Mouse (Mus musculus): ENCODE results near the gene Tmem50b. TPM values are rescaled to one million over a fixed set of nuclear protein-coding genes. Genes with fewer than 3 reads are reported as not detected.

Tmem50b gene
- polyA plus RNA-seq, 1 experiment: not detected

GRCm38 (mm10) chr16:91552072-91552471 is 45.5 kb downstream of the Tmem50b start:
- Histone ChIP-seq H3K27ac (ENCODE audit: insufficient read depth, low read depth, low read length) (no peak overlapping the region), H3K4me3 (ENCODE audit: insufficient read depth, low read depth, low read length) (no peak overlapping the region), H3K4me1 (ENCODE audit: control insufficient read depth, insufficient read depth, low read length) (peaks cover 6% of the 10 kb centered on the region; the same call in 1 of the 2 replicates)
- 87% methylated on average over 9 of the region's 9 CpGs for WGBS
- TF ChIP-seq CTCF (IDR thresholded peaks at IDR 0.05; ENCODE audit: insufficient read depth, low read depth, low read length): no peak
- TF ChIP-seq POLR2A (IDR thresholded peaks at IDR 0.05; ENCODE audit: insufficient read depth, low read depth, low read length): no peak

- Histone ChIP-seq H3K27ac (ENCODE audit: insufficient read depth, low read depth, low read length) (no peak overlapping the region), H3K4me1 (ENCODE audit: control insufficient read depth, insufficient read depth, low read length) (peaks cover 6% of the 10 kb centered on the region; the same call in 1 of the 2 replicates), H3K4me3 (ENCODE audit: insufficient read depth, low read depth, low read length) (no peak overlapping the region)
- WGBS: 85% methylated on average over 10 of the region's 10 CpGs
- TF ChIP-seq POLR2A (IDR thresholded peaks at IDR 0.05; ENCODE audit: insufficient read depth, low read depth, low read length) (no peak), CTCF (IDR thresholded peaks at IDR 0.05; ENCODE audit: insufficient read depth, low read depth, low read length) (no peak)
These were observed 46.5 kb downstream of the Tmem50b start for GRCm38 (mm10) chr16:91551081-91551524.

DNA sequence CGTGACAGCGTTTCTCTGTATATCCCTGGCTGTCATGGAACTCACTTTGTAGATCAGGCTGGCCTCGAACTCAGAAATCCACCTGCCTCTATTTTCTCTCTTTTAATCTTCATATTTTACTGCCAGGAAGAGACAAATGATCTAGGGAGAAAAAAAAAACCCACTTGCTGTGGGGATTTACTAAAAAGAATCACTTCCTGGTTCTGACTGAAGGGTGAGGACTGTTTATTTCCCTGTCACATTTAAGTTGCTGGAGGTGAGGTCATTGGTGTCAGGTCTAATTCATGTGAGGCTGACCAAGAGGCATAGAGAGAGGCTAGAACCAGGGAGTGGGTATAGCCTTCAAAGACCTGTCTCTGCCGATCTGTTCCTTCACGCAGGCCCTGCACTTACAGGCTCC is 48.0 kb downstream of the Tmem50b start:
- Histone ChIP-seq H3K4me1 (ENCODE audit: control insufficient read depth, insufficient read depth, low read length) (peaks cover 6% of the 10 kb centered on the region; the same call in 1 of the 2 replicates), H3K27ac (ENCODE audit: insufficient read depth, low read depth, low read length) (no peak overlapping the region), H3K4me3 (ENCODE audit: insufficient read depth, low read depth, low read length) (no peak overlapping the region)
- 76% methylated on average over 5 of the region's 5 CpGs for WGBS
- no peak for TF ChIP-seq POLR2A (IDR thresholded peaks at IDR 0.05; ENCODE audit: insufficient read depth, low read depth, low read length)
- no peak for TF ChIP-seq CTCF (IDR thresholded peaks at IDR 0.05; ENCODE audit: insufficient read depth, low read depth, low read length)

GRCm38 (mm10) chr16:91548996-91549395 is 48.6 kb downstream of the Tmem50b start:
- TF ChIP-seq CTCF (IDR thresholded peaks at IDR 0.05; ENCODE audit: insufficient read depth, low read depth, low read length) (no peak), POLR2A (IDR thresholded peaks at IDR 0.05; ENCODE audit: insufficient read depth, low read depth, low read length) (no peak)
- Histone ChIP-seq H3K27ac (ENCODE audit: insufficient read depth, low read depth, low read length) (no peak overlapping the region), H3K4me1 (ENCODE audit: control insufficient read depth, insufficient read depth, low read length) (peaks cover 6% of the 10 kb centered on the region; the same call in 1 of the 2 replicates), H3K4me3 (ENCODE audit: insufficient read depth, low read depth, low read length) (no peak overlapping the region)
- WGBS: 84% methylated on average over 2 of the region's 2 CpGs

DNA sequence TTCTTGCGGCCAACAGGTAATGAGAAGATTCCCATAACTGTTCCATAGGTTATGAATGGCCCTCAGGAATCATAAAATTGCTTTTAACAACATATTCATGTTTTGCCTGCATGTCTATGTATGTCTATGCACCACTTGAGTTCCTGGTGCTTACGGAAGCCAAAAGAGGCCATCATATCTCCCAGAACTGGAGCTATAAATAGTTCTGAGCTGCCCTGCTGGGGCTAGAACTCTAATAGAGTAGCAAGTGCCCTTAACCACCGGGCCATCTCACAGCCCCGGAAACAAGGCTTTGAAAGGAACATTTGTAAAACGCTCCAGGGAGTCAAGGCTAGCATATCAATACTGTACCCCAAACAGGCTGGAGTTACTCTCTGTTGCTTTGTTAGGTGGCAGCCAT is 49.0 kb downstream of the Tmem50b start:
- no peak for TF ChIP-seq POLR2A (IDR thresholded peaks at IDR 0.05; ENCODE audit: insufficient read depth, low read depth, low read length)
- TF ChIP-seq CTCF (IDR thresholded peaks at IDR 0.05; ENCODE audit: insufficient read depth, low read depth, low read length): no peak
- Histone ChIP-seq H3K4me1 (ENCODE audit: control insufficient read depth, insufficient read depth, low read length) (peaks cover 2% of the 10 kb centered on the region; the same call in 1 of the 2 replicates), H3K4me3 (ENCODE audit: insufficient read depth, low read depth, low read length) (no peak overlapping the region), H3K27ac (ENCODE audit: insufficient read depth, low read depth, low read length) (no peak overlapping the region)
- WGBS: 62% methylated on average over 5 of the region's 5 CpGs

DNA sequence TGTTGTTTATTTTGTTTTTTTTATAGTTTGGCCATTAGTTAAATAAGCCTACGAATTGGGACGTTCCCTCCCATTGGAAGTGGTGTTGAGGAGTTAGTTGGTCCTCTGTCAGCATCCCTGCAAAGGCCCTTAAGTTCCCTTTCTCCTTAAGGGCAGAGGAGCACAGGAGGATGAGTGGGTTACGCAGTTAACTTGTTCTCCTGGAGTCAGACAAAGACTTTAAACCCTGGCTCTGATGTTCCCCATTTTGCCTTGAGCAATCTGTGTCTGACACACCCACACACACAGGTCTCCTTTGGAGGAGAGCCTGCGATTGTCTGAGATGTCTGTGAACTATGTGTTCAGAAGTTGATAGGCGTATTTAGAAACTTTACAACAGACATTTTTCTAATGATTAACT is 49.6 kb downstream of the Tmem50b start:
- WGBS: 68% methylated on average over 5 of the region's 5 CpGs
- H3K4me1 ChIP-seq (ENCODE audit: control insufficient read depth, insufficient read depth, low read length): no peaks in the 10 kb centered on the region; the same call in 1 of the 2 replicates
- H3K4me3 ChIP-seq (ENCODE audit: insufficient read depth, low read depth, low read length): 0 out of 2 replicates have a peak overlapping the region, but pooled peaks have one; percentile 88
- no peak overlapping the region for H3K27ac ChIP-seq (ENCODE audit: insufficient read depth, low read depth, low read length)
- TF ChIP-seq CTCF (IDR thresholded peaks at IDR 0.05; ENCODE audit: insufficient read depth, low read depth, low read length) (no peak), POLR2A (IDR thresholded peaks at IDR 0.05; ENCODE audit: insufficient read depth, low read depth, low read length) (no peak)

GRCm38 (mm10) chr16:91546836-91547741 is 50.5 kb downstream of the Tmem50b start, which contains the start of gene Ifngr2:
Gene Ifngr2 (plus strand): TSS chr16:91547072.
- Histone ChIP-seq H3K4me3 (ENCODE audit: insufficient read depth, low read depth, low read length) (peak within 1 kb of the TSS; percentile 88), H3K4me1 (ENCODE audit: control insufficient read depth, insufficient read depth, low read length) (no peaks in the 10 kb centered on the region; the same call in 1 of the 2 replicates), H3K27ac (ENCODE audit: insufficient read depth, low read depth, low read length) (no peak within 1 kb of the TSS)
- TF ChIP-seq CTCF (IDR thresholded peaks at IDR 0.05; ENCODE audit: insufficient read depth, low read depth, low read length) (no peak), POLR2A (IDR thresholded peaks at IDR 0.05; ENCODE audit: insufficient read depth, low read depth, low read length) (no peak)
- 1% methylated on average over 64 of the region's 74 CpGs for WGBS

DNA sequence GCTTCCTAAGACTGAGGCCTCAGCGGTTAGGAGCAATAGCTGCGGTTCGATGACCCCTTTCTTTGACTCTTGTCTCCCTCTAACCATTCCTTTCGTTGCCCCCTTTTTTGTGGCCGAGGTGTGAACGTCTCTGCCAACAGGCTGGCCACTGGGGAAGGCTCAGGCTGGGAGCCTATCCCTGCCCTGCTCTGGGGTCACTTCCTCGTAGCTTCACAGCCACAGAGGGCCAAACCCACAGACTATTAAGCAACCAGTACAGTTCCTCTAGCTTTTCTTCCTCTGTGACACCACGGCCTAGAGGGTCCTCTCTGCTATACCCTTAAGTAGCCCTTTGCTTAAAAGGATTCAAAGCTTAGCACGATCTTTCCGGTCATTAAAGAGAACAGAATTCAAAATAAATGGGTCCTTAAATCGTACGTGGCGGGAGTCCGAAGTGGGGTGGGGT is 51.2 kb downstream of the Tmem50b start:
- 46% methylated on average over 14 of the region's 14 CpGs for WGBS
- no peak overlapping the region for H3K27ac ChIP-seq (ENCODE audit: insufficient read depth, low read depth, low read length)
- no peak for TF ChIP-seq POLR2A (IDR thresholded peaks at IDR 0.05; ENCODE audit: insufficient read depth, low read depth, low read length)
- no peak for TF ChIP-seq CTCF (IDR thresholded peaks at IDR 0.05; ENCODE audit: insufficient read depth, low read depth, low read length)

More for the DNA sequence above, 51.2 kb downstream of the Tmem50b start:
- Histone ChIP-seq H3K4me3 (ENCODE audit: insufficient read depth, low read depth, low read length) (peak overlapping the region; percentile 88), H3K4me1 (ENCODE audit: control insufficient read depth, insufficient read depth, low read length) (no peaks in the 10 kb centered on the region; the same call in 1 of the 2 replicates)
